Mouse (Mus musculus): ENCODE measurements at regions not wholly inside any gene's neighbourhood (a gene's known extent, or its start where the extent isn't known, plus 50 kb on each side); places are given as distances from the start of the nearest gene placed in this dataset.

GRCm38 (mm10) chr1:22105496-22105895, 143.8 kb upstream of the Kcnq5 start:
- TF ChIP-seq POLR2A (IDR thresholded peaks at IDR 0.05; ENCODE audit: borderline replicate concordance, extremely low read depth, insufficient read depth, insufficient read length, poor library complexity, severe bottlenecking) (no peak), CTCF (IDR thresholded peaks at IDR 0.05; ENCODE audit: borderline replicate concordance, extremely low read depth, insufficient read depth, insufficient read length) (peak; percentile 46; the same call in 1 of the 2 replicates)

Measured in brain, embryonic 14.5 days (tissue).